Mouse (Mus musculus) forebrain, embryonic 10.5 days (tissue): ENCODE data around the gene Lgr4. TPM values are rescaled to one million over a fixed set of nuclear protein-coding genes. Genes with fewer than 3 reads are reported as not detected.

Experiments used
- DNase-seq: peaks from one replicate; pipeline ENCODE4 v3.0.0-alpha.2; 2017; ENCODE audit warnings: low spot score; ENCODE audit errors: extremely low spot score
- H3K27ac ChIP-seq: fragments of 300-500 bp; sonication (generic); 2 replicates; pipeline ENCODE4 v1.5.1; 2016; ENCODE audit warnings: mild to moderate bottlenecking
- H3K27me3 ChIP-seq: fragments of 300-500 bp; sonication (generic); 2 replicates; pipeline ENCODE4 v1.6.1; 2016; ENCODE audit warnings: mild to moderate bottlenecking; ENCODE audit not compliant: poor library complexity, severe bottlenecking
- H3K36me3 ChIP-seq: fragments of 300-500 bp; sonication (generic); replicated peaks from 2 replicates; pipeline ENCODE4 v1.6.1; 2016; ENCODE audit warnings: mild to moderate bottlenecking, moderate library complexity
- H3K4me1 ChIP-seq: fragments of 300-500 bp; sonication (generic); 2 replicates; pipeline ENCODE4 v1.6.1; 2016
- H3K4me3 ChIP-seq: fragments of 300-500 bp; sonication (generic); 2 replicates; pipeline ENCODE4 v1.5.1; 2016; ENCODE audit warnings: mild to moderate bottlenecking, moderate library complexity
- H3K9me3 ChIP-seq: fragments of 300-500 bp; sonication (generic); 2 replicates; pipeline ENCODE4 v1.6.1; 2016; ENCODE audit warnings: mild to moderate bottlenecking, moderate library complexity
- WGBS: fragments of 180-500 bp; shearing (Covaris S2); methylation state at CpG from one replicate; pipeline ENCODE4 v1.1.7; 2016; 5-methylcytosine and 5-hydroxymethylcytosine counted together
- polyA plus RNA-seq: library from polyadenylated mRNA; unstranded; fragments of >200 nt; fragmentation: Nextera tagmentation; extraction: Ambion mirVana; gene quantifications from 2 replicates; pipeline ENCODE4 v1.2.1, GENCODE M21; 2016

The Lgr4 gene
- polyA plus RNA-seq, 1 experiment from 2014 or later: 7.2 TPM

- no peak overlapping the region for H3K27ac ChIP-seq
- 81% methylated on average over 2 of the region's 2 CpGs for WGBS
- peaks cover 23% of the 10 kb centered on the region for H3K27me3 ChIP-seq
- H3K4me3 ChIP-seq: no peak overlapping the region
- no peaks in the 10 kb centered on the region for H3K4me1 ChIP-seq
- no peaks in the 10 kb centered on the region for H3K36me3 ChIP-seq
- DNase-seq: no peak
- H3K9me3 ChIP-seq: peaks cover 17% of the 10 kb centered on the region
These were observed 8.3 kb upstream of the Lgr4 start for GRCm38 (mm10) chr2:109909122-109909521.

- no peaks in the 10 kb centered on the region for H3K36me3 ChIP-seq
- H3K9me3 ChIP-seq: peaks cover 14% of the 10 kb centered on the region
- peaks cover 28% of the 10 kb centered on the region; the same call in 1 of the 2 replicates for H3K27me3 ChIP-seq
- no peak for DNase-seq
- H3K4me1 ChIP-seq: peaks cover 7% of the 10 kb centered on the region
- H3K27ac ChIP-seq: no peak overlapping the region
- no peak overlapping the region for H3K4me3 ChIP-seq
- WGBS: 91% methylated on average over 8 of the region's 8 CpGs
These were observed 5.2 kb upstream of the Lgr4 start for GRCm38 (mm10) chr2:109912216-109912615.

GRCm38 (mm10) chr2:109912766-109913165, 4.7 kb upstream of the Lgr4 start:
- Histone ChIP-seq H3K27ac (no peak overlapping the region), H3K4me1 (peaks cover 10% of the 10 kb centered on the region), H3K9me3 (peaks cover 14% of the 10 kb centered on the region), H3K4me3 (no peak overlapping the region), H3K27me3 (peaks cover 28% of the 10 kb centered on the region; the same call in 1 of the 2 replicates), H3K36me3 (no peaks in the 10 kb centered on the region)
- no peak for DNase-seq
- 88% methylated on average over 12 of the region's 12 CpGs for WGBS

GRCm38 (mm10) chr2:109913241-109913640, 4.2 kb upstream of the Lgr4 start:
- no peak for DNase-seq
- Histone ChIP-seq H3K27ac (no peak overlapping the region), H3K9me3 (peaks cover 14% of the 10 kb centered on the region), H3K36me3 (no peaks in the 10 kb centered on the region), H3K27me3 (peaks cover 25% of the 10 kb centered on the region; the same call in 1 of the 2 replicates), H3K4me1 (peaks cover 14% of the 10 kb centered on the region), H3K4me3 (no peak overlapping the region)
- 64% methylated on average over 8 of the region's 8 CpGs for WGBS

- no peaks in the 10 kb centered on the region for H3K36me3 ChIP-seq
- H3K4me3 ChIP-seq: no peak overlapping the region
- H3K4me1 ChIP-seq: peaks cover 28% of the 10 kb centered on the region
- H3K27ac ChIP-seq: no peak overlapping the region
- peaks cover 14% of the 10 kb centered on the region for H3K9me3 ChIP-seq
- peaks cover 37% of the 10 kb centered on the region for H3K27me3 ChIP-seq
- no peak for DNase-seq
These were observed 2.8 kb upstream of the Lgr4 start for GRCm38 (mm10) chr2:109914601-109915000.

GRCm38 (mm10) chr2:109916782-109917495, 508 bp upstream of the Lgr4 start:
- Histone ChIP-seq H3K27ac (peak overlapping the region; percentile 94; the same call in 1 of the 2 replicates), H3K4me3 (peak overlapping the region; percentile 85), H3K27me3 (peaks cover 60% of the 10 kb centered on the region), H3K9me3 (peaks cover 5% of the 10 kb centered on the region), H3K36me3 (no peaks in the 10 kb centered on the region), H3K4me1 (peaks cover 39% of the 10 kb centered on the region)
- WGBS: under 1% methylated on average over 11 of the region's 11 CpGs
- no peak for DNase-seq

GRCm38 (mm10) chr2:109918592-109919262, 1.3 kb downstream of the Lgr4 start:
- Histone ChIP-seq H3K27ac (peak overlapping the region; percentile 94), H3K36me3 (no peaks in the 10 kb centered on the region), H3K27me3 (peaks cover 62% of the 10 kb centered on the region), H3K9me3 (no peaks in the 10 kb centered on the region), H3K4me3 (peak overlapping the region; percentile 85), H3K4me1 (peaks cover 39% of the 10 kb centered on the region)
- DNase-seq: no peak
- 5% methylated on average over 22 of the region's 22 CpGs for WGBS

- Histone ChIP-seq H3K27me3 (peaks cover 53% of the 10 kb centered on the region), H3K4me1 (peaks cover 39% of the 10 kb centered on the region), H3K36me3 (no peaks in the 10 kb centered on the region), H3K9me3 (no peaks in the 10 kb centered on the region), H3K27ac (no peak overlapping the region), H3K4me3 (peak overlapping the region; percentile 85)
- 83% methylated on average over 7 of the region's 7 CpGs for WGBS
- no peak for DNase-seq
These were observed 3.0 kb downstream of the Lgr4 start for GRCm38 (mm10) chr2:109920471-109920870.

- no peaks in the 10 kb centered on the region for H3K9me3 ChIP-seq
- H3K4me1 ChIP-seq: peaks cover 39% of the 10 kb centered on the region
- peaks cover 6% of the 10 kb centered on the region for H3K36me3 ChIP-seq
- H3K27ac ChIP-seq: no peak overlapping the region
- WGBS: 78% methylated on average over 8 of the region's 8 CpGs
- no peak overlapping the region for H3K4me3 ChIP-seq
- H3K27me3 ChIP-seq: peaks cover 58% of the 10 kb centered on the region
- no peak for DNase-seq
These were observed 4.0 kb downstream of the Lgr4 start for GRCm38 (mm10) chr2:109921298-109922035.

- no peak overlapping the region for H3K4me3 ChIP-seq
- H3K27ac ChIP-seq: no peak overlapping the region
- H3K4me1 ChIP-seq: peaks cover 32% of the 10 kb centered on the region
- no peak for DNase-seq
- H3K27me3 ChIP-seq: peaks cover 63% of the 10 kb centered on the region
- H3K9me3 ChIP-seq: no peaks in the 10 kb centered on the region
- 91% methylated on average over 3 of the region's 3 CpGs for WGBS
- peaks cover 6% of the 10 kb centered on the region for H3K36me3 ChIP-seq
These were observed 4.9 kb downstream of the Lgr4 start for GRCm38 (mm10) chr2:109922306-109922705.

GRCm38 (mm10) chr2:109923031-109923430, 5.6 kb downstream of the Lgr4 start:
- peaks cover 69% of the 10 kb centered on the region for H3K27me3 ChIP-seq
- peaks cover 27% of the 10 kb centered on the region for H3K4me1 ChIP-seq
- no peak overlapping the region for H3K27ac ChIP-seq
- no peak overlapping the region for H3K4me3 ChIP-seq
- no peaks in the 10 kb centered on the region for H3K9me3 ChIP-seq
- no peak for DNase-seq
- WGBS: 94% methylated on average over 3 of the region's 3 CpGs
- peaks cover 6% of the 10 kb centered on the region for H3K36me3 ChIP-seq

GRCm38 (mm10) chr2:109923945-109924344, 6.5 kb downstream of the Lgr4 start:
- DNase-seq: no peak
- no peak overlapping the region for H3K4me3 ChIP-seq
- H3K27ac ChIP-seq: no peak overlapping the region
- no peaks in the 10 kb centered on the region for H3K9me3 ChIP-seq
- 87% methylated on average over 3 of the region's 3 CpGs for WGBS
- peaks cover 22% of the 10 kb centered on the region for H3K4me1 ChIP-seq
- H3K27me3 ChIP-seq: peaks cover 69% of the 10 kb centered on the region
- peaks cover 6% of the 10 kb centered on the region for H3K36me3 ChIP-seq

GRCm38 (mm10) chr2:109926984-109927383, 9.5 kb downstream of the Lgr4 start:
- Histone ChIP-seq H3K27ac (no peak overlapping the region), H3K27me3 (peaks cover 67% of the 10 kb centered on the region), H3K9me3 (no peaks in the 10 kb centered on the region; the same call in 1 of the 2 replicates), H3K36me3 (peaks cover 7% of the 10 kb centered on the region), H3K4me1 (peaks cover 15% of the 10 kb centered on the region), H3K4me3 (no peak overlapping the region)
- no peak for DNase-seq
- 95% methylated on average over 4 of the region's 4 CpGs for WGBS
